Mouse (Mus musculus) v-Abl transformed pro-B cells (cell line): ENCODE data around the gene Zan.

Experiments used
- in situ Hi-C, 2 experiments: fragments of 400-800 bp; cut with MboI; formaldehyde crosslinking; loops; one replicate each; pipeline ENCODE4 v1.15.1; 2025; ENCODE audit not compliant: unreplicated experiment in 2 of 2

The Zan gene

GRCm38 (mm10) chr5:137354091-137354490 lies 122.8 kb downstream of the Zan start:
- in situ Hi-C loops, result no loop called here

DNA sequence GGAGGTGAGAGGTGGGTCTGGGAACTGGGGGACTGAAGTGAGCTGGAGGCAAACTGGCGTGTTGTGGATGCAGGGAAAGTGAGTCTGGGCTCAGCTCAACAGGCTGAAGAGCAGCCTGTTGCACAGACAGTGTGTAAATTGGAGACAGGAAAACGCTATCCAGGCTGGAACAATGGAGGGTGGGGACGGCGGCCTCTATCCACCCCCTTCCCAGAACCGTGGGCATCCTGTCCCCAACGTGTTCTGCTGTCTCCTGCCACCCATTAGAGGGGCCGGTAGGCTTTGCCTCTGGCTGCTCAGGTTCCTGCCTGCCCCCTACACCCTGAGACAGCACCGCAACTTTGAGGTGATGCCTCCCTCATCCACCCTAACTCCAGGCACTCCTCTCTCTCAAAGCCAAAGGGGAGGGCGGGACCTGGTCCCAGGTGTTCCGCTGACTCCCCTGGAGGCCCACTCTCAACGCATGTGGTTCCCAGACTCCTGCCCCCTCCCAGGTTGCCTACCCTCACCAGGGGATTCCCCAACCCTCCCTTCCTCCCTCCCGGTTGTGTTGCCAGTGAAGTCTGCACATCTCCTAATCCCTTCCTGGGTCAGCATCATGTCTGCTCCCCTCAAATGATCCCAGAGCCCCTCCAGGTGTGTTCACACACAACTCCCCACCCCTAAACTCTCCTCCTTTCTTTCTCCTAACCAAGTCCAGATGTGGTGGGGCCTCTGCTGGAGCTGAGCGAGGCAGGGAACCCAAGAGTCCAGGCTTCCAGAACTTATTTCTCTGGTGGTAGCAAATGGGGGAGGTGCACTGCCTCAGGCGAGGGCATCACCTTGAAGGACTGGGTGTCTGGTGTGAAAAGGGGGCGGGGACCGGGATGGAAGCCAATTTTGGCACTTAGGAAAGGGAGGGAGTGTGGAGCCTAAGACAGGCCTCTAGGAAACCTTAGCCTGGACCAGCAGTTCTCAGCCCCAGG lies 124.6 kb downstream of the Zan start:
- in situ Hi-C loops, result no loop called here

DNA sequence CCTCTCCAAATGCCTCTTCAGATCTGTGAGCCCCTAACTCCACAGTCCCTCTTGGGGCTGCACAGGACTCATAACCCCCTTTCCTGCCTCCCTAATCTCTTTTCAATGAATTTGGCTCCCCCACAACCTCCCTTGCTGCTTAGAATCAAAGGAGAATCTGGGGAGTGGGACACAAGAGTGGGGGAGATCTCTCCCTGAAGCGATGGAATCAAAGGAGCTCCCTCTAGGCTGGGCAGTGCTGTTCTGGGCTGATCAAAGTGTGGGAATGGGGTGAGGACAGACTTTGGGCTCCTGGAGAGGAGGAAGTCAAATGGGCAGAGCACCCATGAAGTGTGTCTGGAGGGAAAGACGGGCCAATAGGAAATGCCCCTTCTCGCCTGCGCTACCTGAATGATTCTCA lies 125.5 kb downstream of the Zan start:
- in situ Hi-C loops, result no loop called here

DNA sequence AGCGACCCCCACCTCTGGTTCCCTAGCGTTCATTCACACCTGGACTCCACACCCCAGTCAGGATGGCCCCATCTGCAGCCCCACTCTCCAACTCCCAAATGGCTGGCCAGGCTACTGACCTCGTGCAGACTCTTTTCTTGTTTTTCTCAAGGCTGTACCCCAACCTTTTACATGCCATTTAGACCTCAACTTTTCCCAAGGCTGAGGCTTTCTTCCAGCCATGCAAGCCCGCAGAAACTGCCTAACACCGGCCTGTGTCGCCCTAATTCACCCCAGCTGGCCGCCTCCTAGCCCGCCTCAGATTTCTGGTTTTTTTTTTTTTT lies 125.8 kb downstream of the Zan start:
- in situ Hi-C loops, result no loop called here

DNA sequence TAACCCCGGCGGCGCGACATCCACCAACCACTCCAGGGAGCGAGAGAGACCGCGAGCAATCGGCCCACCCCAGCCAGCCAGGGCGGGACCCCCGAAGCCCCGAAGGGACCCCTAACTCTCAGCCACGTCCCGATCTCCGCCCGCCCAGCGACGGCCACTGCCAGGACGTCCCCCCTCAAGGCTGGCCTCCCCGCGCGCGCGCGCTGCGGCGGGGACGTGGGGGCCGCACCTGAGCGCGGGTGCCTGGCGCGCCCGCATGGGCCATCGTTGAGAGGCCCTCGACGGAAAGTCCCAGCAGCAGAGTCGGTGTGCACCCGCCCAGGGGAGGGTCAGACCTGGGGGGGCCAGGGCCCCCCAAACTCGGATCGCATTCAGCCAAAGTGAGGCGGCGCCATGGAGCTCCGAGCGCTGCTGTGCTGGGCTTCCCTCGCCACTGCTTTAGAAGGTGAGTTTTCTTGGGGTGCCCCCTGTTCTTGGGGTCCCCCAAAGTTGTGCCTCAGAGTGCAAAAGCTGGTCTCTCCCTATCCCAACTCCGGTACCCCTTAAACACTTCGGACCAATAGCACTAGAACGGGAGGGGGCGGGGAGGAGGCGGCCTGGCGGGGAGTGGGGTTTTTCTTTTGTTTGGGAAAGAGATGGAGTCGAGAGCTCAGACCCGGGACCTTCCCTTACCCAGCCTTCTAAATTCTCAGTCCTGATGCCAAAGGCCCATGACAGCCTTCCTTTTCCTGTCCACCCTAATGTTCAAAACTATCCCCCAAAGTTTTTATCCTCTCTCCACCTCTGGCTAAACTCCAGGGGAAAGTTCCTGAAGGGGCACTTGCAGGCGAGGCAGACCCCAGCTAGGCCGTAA lies 126.4 kb downstream of the Zan start:
- in situ Hi-C loops, result no loop called here

GRCm38 (mm10) chr5:137349384-137350204 lies 127.3 kb downstream of the Zan start, which contains the start of gene Ephb4:
Ephb4 (plus strand) TSS chr5:137350109.
- in situ Hi-C loops, result no loop called here

- in situ Hi-C loops, result no loop called here
Measured at GRCm38 (mm10) chr5:137348482-137349383, 128.1 kb downstream of the Zan start.

DNA sequence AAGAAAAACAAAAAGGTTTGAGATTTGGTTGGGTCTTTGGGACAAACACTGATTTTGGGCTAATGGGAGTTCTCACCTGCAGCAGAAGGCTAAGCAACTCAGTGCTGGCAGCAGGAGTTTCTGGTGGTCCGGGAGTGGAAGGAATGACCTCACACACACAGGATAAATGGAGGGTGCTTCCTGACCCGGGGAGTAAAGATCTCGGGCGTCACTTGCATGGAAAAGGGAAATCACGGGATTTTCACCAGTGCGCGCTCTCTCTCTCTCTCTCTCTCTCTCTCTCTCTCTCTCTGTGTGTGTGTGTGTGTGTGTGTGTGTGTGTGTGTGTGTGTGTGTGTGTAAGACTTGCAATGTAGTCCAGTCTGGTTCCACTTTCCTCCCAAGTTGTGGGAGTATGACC lies 129.0 kb downstream of the Zan start:
- in situ Hi-C loops, result no loop called here

DNA sequence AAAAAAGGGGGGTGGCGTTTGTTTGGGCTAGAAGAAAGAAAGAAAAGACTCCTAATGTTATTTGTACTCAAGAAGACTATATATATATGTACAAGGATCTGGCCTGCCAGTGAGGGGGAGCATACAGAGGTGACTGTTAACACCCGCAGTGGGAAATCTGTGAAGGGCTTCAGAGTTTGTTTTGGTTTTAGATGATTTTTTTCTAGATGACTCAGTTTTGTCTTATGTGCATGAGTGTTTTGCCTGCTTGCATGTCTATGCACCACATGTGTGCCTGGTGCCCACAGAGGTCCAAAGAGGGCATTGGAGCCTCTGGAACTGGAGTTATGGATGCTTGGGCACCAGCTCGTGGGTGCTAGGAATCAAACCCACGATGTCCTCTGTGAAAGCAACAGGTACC lies 129.9 kb downstream of the Zan start:
- in situ Hi-C loops, result no loop called here

- in situ Hi-C loops, result no loop called here
Measured at GRCm38 (mm10) chr5:137346388-137346787, 130.5 kb downstream of the Zan start.

DNA sequence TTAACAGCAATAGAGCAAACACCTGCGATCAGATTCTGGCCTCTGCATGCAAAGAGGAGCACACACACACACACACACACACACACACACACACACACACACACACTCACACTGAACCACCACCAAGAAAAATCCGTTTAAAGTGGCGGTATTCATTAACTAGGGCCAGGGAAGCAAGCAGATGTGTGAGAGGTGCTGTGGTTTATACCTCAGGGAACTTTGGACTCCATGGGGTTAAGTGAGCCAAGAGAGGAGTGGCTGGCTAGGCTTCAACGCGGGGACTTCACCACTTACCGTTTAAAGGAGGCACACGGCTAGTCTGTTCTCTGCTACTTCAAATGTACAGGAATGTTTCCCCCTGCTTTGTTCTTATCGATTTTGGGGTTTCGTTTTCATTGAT lies 131.0 kb downstream of the Zan start:
- in situ Hi-C loops, result no loop called here

GRCm38 (mm10) chr5:137343869-137344268 lies 133.0 kb downstream of the Zan start:
- in situ Hi-C loops, result loop anchor here in 1 of 2 experiments (5.0 kb wide), 1 partner anchor 43 kb away; no protein-coding TSS in a partner anchor

GRCm38 (mm10) chr5:137343412-137343811 lies 133.5 kb downstream of the Zan start:
- in situ Hi-C loops, result loop anchor here in 1 of 2 experiments (5.0 kb wide), 1 partner anchor 44 kb away; no protein-coding TSS in a partner anchor

GRCm38 (mm10) chr5:137342407-137343012 lies 134.4 kb downstream of the Zan start:
- in situ Hi-C loops, result loop anchor here in 1 of 2 experiments (5.0 kb wide), 1 partner anchor 45 kb away; no protein-coding TSS in a partner anchor

DNA sequence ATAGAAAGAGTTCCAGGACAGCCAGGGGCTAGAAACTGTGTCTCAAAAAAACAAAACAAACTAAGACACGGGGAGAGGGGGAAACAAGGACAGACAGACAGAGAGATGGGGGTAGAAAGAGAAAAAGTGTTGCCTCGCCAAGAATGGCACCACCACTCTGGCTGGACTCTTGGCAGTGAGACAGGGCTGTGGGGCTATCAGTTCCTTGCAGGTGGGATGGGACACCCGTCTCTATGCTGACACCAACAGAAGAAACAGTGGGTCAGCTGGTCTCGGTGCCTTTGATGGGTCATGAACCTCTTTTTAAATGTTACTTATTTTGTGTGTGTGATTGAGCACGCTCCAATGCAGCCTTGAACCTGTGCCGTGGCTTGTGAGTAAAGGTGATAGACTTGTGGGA lies 136.6 kb downstream of the Zan start:
- in situ Hi-C loops, result loop anchor here in 1 of 2 experiments (5.0 kb wide), 1 partner anchor 47 kb away; no protein-coding TSS in a partner anchor

GRCm38 (mm10) chr5:137339290-137339979 lies 137.4 kb downstream of the Zan start:
- in situ Hi-C loops, result loop anchor here in 1 of 2 experiments (5.0 to 10.0 kb wide), 3 partner anchors 47 to 425 kb away; partner anchors contain the start of genes Pop7 and Ufsp1

GRCm38 (mm10) chr5:137338663-137339289 lies 138.1 kb downstream of the Zan start:
- in situ Hi-C loops, result loop anchor here in 1 of 2 experiments (5.0 to 10.0 kb wide), 3 partner anchors 46 to 426 kb away; partner anchors contain the start of genes Pop7 and Ufsp1
